Mouse (Mus musculus): Measurements from ENCODE around the gene Sdhaf1. TPM values are rescaled to one million over a fixed set of nuclear protein-coding genes. Genes with fewer than 3 reads are reported as not detected.

Gene Sdhaf1
- polyA plus RNA-seq, 1 experiment from 2014 or later, result 17.5 TPM

DNA sequence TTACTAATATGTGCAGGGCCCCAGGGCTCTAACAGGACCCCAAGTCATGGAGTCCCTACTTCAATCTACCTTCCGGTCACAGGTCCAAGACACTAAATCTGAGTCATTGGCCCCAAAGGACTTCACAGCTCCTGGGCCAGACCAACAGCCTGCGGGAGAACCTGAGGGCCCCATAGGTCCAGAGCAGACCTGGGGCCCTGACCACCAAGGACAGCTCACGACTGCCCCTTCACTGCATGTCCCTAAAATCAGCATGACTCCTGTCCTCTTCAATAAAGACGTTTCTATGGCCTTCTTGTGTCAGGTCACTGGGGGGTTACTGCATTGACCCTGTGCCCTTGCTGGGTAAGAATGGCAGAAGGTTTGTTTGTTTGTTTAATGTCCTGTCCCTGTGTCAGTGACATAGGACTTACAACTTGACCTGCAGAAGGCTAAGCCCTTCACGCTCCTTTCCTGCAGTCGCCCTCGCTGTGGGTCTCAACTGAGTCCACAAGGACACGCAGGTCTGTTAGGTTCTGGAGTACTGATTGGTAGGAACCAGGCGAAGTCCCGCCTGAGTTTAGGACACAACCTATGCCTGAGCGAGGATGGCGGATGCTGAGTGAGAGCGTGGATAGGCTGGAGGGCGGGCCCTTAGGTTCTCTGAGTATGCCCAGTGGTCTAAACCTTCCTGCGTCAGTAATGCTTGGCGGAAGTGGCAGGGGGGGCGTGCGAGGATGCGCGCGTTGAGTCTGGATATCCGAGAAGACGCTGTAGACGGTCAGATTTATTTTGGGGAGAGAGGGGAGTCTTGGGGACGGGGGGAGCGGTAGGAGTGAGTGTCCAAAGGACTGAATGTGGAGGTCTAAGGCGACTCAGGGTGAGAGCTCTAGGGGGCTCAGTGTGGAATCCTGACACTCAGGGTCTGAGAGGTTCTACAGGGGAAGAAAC, 15.4 kb downstream of the Sdhaf1 start, which contains the start of gene Alkbh6:
TSS of gene Alkbh6 (plus strand) at position 642 of the 930 bp plus-strand sequence.
- Histone ChIP-seq H3K27ac (replicated peaks) (peak within 1 kb of the TSS; percentile 79), H3K36me3 (replicated peaks) (peaks cover 67% of the 10 kb centered on the region), H3K9me3 (peaks cover 4% of the 10 kb centered on the region; the same call in 1 of the 2 replicates), H3K4me1 (peaks cover 20% of the 10 kb centered on the region), H3K27me3 (replicated peaks; ENCODE audit: low read depth, poor library complexity, severe bottlenecking) (no peaks in the 10 kb centered on the region), H3K4me3 (peak within 1 kb of the TSS; percentile 73)
- WGBS, result 4% methylated on average over 27 of the region's 27 CpGs
- DNase-seq (ENCODE audit: low spot score), result peak; percentile 94

- peaks cover 67% of the 10 kb centered on the region for H3K36me3 ChIP-seq (replicated peaks)
- H3K27ac ChIP-seq (replicated peaks), result no peak overlapping the region
- no peak for DNase-seq (ENCODE audit: low spot score)
- H3K4me1 ChIP-seq, result peaks cover 19% of the 10 kb centered on the region
- no peak overlapping the region for H3K4me3 ChIP-seq
- WGBS, result 90% methylated on average over 16 of the region's 16 CpGs
- H3K27me3 ChIP-seq (replicated peaks; ENCODE audit: low read depth, poor library complexity, severe bottlenecking), result no peaks in the 10 kb centered on the region
- H3K9me3 ChIP-seq, result peaks cover 4% of the 10 kb centered on the region; the same call in 1 of the 2 replicates
Observed at GRCm38 (mm10) chr7:30306083-30306779, 17.5 kb downstream of the Sdhaf1 start.

- Histone ChIP-seq H3K36me3 (replicated peaks) (peaks cover 91% of the 10 kb centered on the region), H3K9me3 (peaks cover 4% of the 10 kb centered on the region; the same call in 1 of the 2 replicates), H3K27ac (replicated peaks) (no peak overlapping the region), H3K27me3 (replicated peaks; ENCODE audit: low read depth, poor library complexity, severe bottlenecking) (no peaks in the 10 kb centered on the region), H3K4me1 (no peaks in the 10 kb centered on the region), H3K4me3 (no peak overlapping the region)
- DNase-seq (ENCODE audit: low spot score), result peak; percentile 50
- WGBS, result 45% methylated on average over 3 of the region's 3 CpGs
Observed at GRCm38 (mm10) chr7:30300914-30301313, 22.8 kb downstream of the Sdhaf1 start.

DNA sequence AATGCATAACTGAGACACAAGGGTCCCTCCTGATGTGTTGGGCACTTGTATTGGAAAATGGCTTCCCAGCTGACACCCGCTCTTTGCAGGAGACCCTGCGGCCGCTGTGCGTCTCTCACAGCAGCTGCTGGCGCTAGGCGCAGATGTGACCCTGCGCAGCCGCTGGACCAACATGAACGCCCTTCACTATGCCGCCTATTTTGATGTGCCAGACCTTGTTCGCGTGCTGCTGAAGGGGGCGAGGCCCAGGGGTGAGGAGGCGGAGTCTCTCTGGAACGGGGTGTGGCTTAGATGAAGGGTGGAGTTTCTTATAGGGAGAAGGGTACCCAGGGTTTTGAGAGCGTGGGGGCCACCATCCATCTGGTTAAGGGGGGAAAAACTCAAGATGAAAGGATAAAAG, 26.4 kb downstream of the Sdhaf1 start:
- Histone ChIP-seq H3K27ac (replicated peaks) (no peak overlapping the region), H3K9me3 (no peaks in the 10 kb centered on the region), H3K27me3 (replicated peaks; ENCODE audit: low read depth, poor library complexity, severe bottlenecking) (no peaks in the 10 kb centered on the region), H3K36me3 (replicated peaks) (peaks cover 96% of the 10 kb centered on the region), H3K4me3 (no peak overlapping the region), H3K4me1 (peaks cover 7% of the 10 kb centered on the region)
- WGBS, result 85% methylated on average over 16 of the region's 16 CpGs
- DNase-seq (ENCODE audit: low spot score), result no peak

DNA sequence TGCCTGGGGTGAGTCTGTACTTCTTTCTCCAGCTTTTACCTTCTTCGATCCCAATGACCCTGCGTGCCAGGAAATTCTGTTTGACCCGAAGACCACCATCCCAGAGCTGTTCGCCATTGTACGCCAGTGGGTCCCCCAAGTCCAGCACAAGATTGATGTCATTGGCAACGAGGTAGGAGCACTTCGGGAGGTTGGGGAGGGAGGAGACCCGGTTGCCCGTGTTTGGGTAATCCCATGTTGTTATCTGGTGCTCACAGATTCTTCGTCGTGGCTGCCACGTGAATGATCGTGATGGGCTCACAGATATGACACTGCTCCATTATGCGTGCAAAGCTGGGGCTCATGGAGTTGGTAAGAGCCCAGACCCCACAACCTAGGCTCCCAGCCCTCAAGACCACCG, 26.9 kb downstream of the Sdhaf1 start:
- no peak overlapping the region for H3K4me3 ChIP-seq
- 93% methylated on average over 15 of the region's 15 CpGs for WGBS
- H3K9me3 ChIP-seq, result no peaks in the 10 kb centered on the region
- no peak overlapping the region for H3K27ac ChIP-seq (replicated peaks)
- DNase-seq (ENCODE audit: low spot score), result no peak
- peaks cover 91% of the 10 kb centered on the region for H3K36me3 ChIP-seq (replicated peaks)
- H3K27me3 ChIP-seq (replicated peaks; ENCODE audit: low read depth, poor library complexity, severe bottlenecking), result no peaks in the 10 kb centered on the region
- H3K4me1 ChIP-seq, result peaks cover 12% of the 10 kb centered on the region

DNA sequence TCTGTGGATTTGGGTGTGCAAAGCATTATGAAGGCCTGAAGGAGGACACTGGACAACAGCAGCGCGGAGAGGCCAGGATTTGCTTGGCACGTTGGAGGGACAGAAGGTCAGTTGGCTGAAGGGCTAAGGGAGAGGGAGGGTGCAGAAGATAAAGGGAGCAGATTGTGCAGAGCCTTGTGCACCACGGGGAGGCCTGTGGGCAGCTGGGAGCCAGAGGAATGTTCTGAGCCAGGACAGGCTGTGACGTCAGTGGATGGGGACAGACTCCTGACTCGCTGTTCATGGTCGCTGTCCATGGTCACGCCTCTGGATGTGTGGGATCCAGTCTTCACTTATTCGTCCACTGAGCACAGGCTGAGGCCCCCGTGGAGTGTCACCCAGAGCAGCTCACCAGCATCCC, 28.6 kb downstream of the Sdhaf1 start:
- peaks cover 20% of the 10 kb centered on the region for H3K4me1 ChIP-seq
- no peak overlapping the region for H3K4me3 ChIP-seq
- no peaks in the 10 kb centered on the region for H3K9me3 ChIP-seq
- no peak overlapping the region for H3K27ac ChIP-seq (replicated peaks)
- peak; percentile 24 for DNase-seq (ENCODE audit: low spot score)
- WGBS, result 74% methylated on average over 10 of the region's 10 CpGs
- H3K27me3 ChIP-seq (replicated peaks; ENCODE audit: low read depth, poor library complexity, severe bottlenecking), result no peaks in the 10 kb centered on the region
- H3K36me3 ChIP-seq (replicated peaks), result peaks cover 76% of the 10 kb centered on the region

- Histone ChIP-seq H3K4me1 (peaks cover 28% of the 10 kb centered on the region), H3K4me3 (0 out of 2 replicates have a peak overlapping the region, but pooled peaks have one; percentile 5), H3K36me3 (replicated peaks) (peaks cover 68% of the 10 kb centered on the region), H3K27me3 (replicated peaks; ENCODE audit: low read depth, poor library complexity, severe bottlenecking) (peaks cover 5% of the 10 kb centered on the region; the same call in 1 of the 2 replicates), H3K27ac (replicated peaks) (no peak overlapping the region), H3K9me3 (no peaks in the 10 kb centered on the region)
- DNase-seq (ENCODE audit: low spot score), result no peak
- WGBS, result 90% methylated on average over 5 of the region's 5 CpGs
Observed at GRCm38 (mm10) chr7:30294296-30294695, 29.4 kb downstream of the Sdhaf1 start.

- H3K36me3 ChIP-seq (replicated peaks), result peaks cover 63% of the 10 kb centered on the region
- no peak for DNase-seq (ENCODE audit: low spot score)
- H3K4me1 ChIP-seq, result peaks cover 31% of the 10 kb centered on the region
- H3K27ac ChIP-seq (replicated peaks), result no peak overlapping the region
- H3K27me3 ChIP-seq (replicated peaks; ENCODE audit: low read depth, poor library complexity, severe bottlenecking), result peaks cover 10% of the 10 kb centered on the region; the same call in 1 of the 2 replicates
- no peaks in the 10 kb centered on the region for H3K9me3 ChIP-seq
- H3K4me3 ChIP-seq, result 0 out of 2 replicates have a peak overlapping the region, but pooled peaks have one; percentile 14
- WGBS, result 88% methylated on average over 13 of the region's 13 CpGs
Observed at GRCm38 (mm10) chr7:30293795-30294194, 29.9 kb downstream of the Sdhaf1 start.

DNA sequence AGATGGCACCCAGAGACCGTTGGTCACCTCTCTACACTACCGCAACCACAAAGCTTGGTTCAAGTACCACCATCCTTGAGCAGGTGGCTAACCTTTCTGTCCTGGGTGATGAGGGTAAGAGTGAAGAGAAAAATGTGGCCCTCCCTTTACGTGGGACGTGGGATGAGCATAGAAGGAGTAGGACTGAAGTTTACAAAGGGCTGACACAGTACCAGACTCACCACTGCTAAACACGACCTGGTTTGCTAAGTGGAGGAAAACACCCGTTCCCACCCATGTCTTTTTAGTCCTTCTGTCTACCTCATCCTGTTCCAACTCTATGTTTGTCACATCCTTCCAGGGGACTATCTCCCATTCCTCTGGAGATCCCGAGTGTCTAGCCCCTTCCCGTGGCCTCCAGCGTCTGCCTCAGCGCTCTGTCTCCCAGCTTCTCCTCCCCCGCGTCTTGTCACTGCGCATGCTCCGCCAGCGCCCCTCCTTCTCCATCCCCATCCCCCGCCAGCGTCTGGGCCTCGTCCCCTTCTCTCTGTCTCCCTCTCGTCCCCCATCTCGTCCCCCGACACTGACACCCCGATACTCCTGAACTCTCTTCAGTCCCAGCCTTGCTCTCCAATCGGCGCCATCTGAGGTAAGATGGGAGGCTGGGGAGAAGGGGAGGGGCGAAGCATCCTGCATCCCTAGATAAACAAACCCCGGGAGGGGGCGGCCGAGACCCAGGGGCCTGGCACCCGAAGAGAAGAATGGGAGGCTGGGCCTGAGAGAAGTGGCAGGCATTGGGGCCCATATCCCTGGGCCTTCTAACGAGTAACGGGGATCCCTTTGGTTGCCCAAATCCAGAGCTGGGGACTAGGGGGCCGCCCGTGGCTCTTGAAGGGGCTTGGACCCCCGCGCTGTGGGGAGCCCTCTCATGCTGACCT, 32.2 kb downstream of the Sdhaf1 start, which contains the start of gene Clip3:
TSS of gene Clip3 (plus strand) at position 514 of the 917 bp plus-strand sequence.
- Histone ChIP-seq H3K27ac (replicated peaks) (peak within 1 kb of the TSS; percentile 93), H3K4me3 (peak within 1 kb of the TSS; percentile 89), H3K9me3 (no peaks in the 10 kb centered on the region), H3K27me3 (replicated peaks; ENCODE audit: low read depth, poor library complexity, severe bottlenecking) (peaks cover 11% of the 10 kb centered on the region; the same call in 1 of the 2 replicates), H3K4me1 (peaks cover 31% of the 10 kb centered on the region), H3K36me3 (replicated peaks) (peaks cover 40% of the 10 kb centered on the region)
- WGBS, result 8% methylated on average over 35 of the region's 35 CpGs
- DNase-seq (ENCODE audit: low spot score), result peak; percentile 89

DNA sequence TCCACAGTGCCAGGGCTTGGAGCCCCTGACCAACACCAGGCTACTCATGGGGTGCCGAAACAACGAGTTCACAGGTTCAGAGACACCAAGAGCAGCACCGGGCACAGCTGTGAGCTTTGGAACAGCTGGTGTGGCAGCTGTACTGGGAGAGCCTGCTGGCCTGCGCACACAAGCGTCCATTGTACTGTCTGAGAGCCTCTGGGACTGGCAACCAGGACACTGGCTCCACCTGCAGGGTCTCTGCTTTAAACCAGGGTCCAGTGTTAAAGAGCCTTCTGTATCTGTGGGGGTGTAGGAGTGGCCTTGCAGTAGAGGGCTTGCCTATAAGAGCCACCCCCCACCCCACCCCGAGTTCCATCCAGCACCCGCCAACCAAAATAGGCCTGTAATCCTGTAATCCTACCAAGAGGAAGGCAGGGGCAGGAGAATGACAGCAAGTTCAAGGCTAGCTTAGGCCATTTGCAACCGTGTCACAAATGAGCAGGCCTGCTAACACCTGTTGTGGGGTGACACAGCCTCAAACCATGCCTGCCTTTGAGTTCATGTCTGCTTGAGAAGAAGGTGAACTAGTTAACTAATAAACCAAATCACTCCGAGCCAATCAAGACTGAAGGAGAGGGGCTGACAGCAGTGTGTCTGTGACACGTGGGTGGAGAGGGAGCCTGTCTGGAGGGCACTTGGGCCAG, 33.8 kb downstream of the Sdhaf1 start:
- DNase-seq (ENCODE audit: low spot score), result peak; percentile 64
- peaks cover 23% of the 10 kb centered on the region for H3K36me3 ChIP-seq (replicated peaks)
- WGBS, result 41% methylated on average over 10 of the region's 10 CpGs
- no peaks in the 10 kb centered on the region for H3K9me3 ChIP-seq
- H3K27ac ChIP-seq (replicated peaks), result peak overlapping the region; percentile 75
- H3K4me3 ChIP-seq, result peak overlapping the region; percentile 14; the same call in 1 of the 2 replicates
- H3K4me1 ChIP-seq, result peaks cover 31% of the 10 kb centered on the region
- H3K27me3 ChIP-seq (replicated peaks; ENCODE audit: low read depth, poor library complexity, severe bottlenecking), result peaks cover 11% of the 10 kb centered on the region; the same call in 1 of the 2 replicates

GRCm38 (mm10) chr7:30289071-30289713, 34.5 kb downstream of the Sdhaf1 start:
- Histone ChIP-seq H3K36me3 (replicated peaks) (peaks cover 17% of the 10 kb centered on the region), H3K27ac (replicated peaks) (peak overlapping the region; percentile 75), H3K4me3 (peak overlapping the region; percentile 14; the same call in 1 of the 2 replicates), H3K4me1 (peaks cover 31% of the 10 kb centered on the region), H3K27me3 (replicated peaks; ENCODE audit: low read depth, poor library complexity, severe bottlenecking) (peaks cover 11% of the 10 kb centered on the region; the same call in 1 of the 2 replicates), H3K9me3 (no peaks in the 10 kb centered on the region)
- DNase-seq (ENCODE audit: low spot score), result no peak
- 61% methylated on average over 7 of the region's 7 CpGs for WGBS
